In genomic region chr13:45512531-45512930, GRCm38 (mm10) we compare ENCODE assay signal across 10 mouse cellular contexts. TPM values are rescaled to one million over a fixed set of nuclear protein-coding genes. Genes with fewer than 3 reads are reported as not detected.
DNase-seq lines count a peak whose midpoint lies in the region; ATAC-seq and TF ChIP-seq lines count a peak whose summit lies in the region.
"Had no signal": no experiment of that assay in that cellular context is flagged by ENCODE, and none has a peak within 500 bp of the region (broad histone marks: within the 10 kb centered on the region; RNA-seq: fewer than 3 reads in every experiment).

No protein-coding gene starts in this region.

- no peak overlapping the region for H3K4me2 ChIP-seq in lung, embryonic 16.5 days (ENCODE audit: low read depth, low read length)

- H3K9me3 ChIP-seq in lung, embryonic 16.5 days (ENCODE audit: control insufficient read depth, low read length), result no peaks in the 10 kb centered on the region

- ATAC-seq in lung, embryonic 16.5 days (ENCODE audit: low read depth), result peak; percentile 26; the same call in 1 of the 2 replicates
- ATAC-seq: hindbrain, embryonic 16.5 days had no signal

- TF ChIP-seq CTCF in thymus, adult 2 months (IDR thresholded peaks at IDR 0.05; ENCODE audit: borderline replicate concordance, control insufficient read depth, extremely low read depth, insufficient read depth, low read length, poor library complexity), result no peak

- DNase-seq in heart, adult 11 months, result peak; percentile 96
- no peak for DNase-seq in heart, postnatal 4 days
- peak; percentile 37 for DNase-seq in embryo, embryonic 11 days
- DNase-seq in kidney, adult 8-10 months, result peak; percentile 66 to 72
- no peak for DNase-seq in thymus, adult 2 months
- no peak for DNase-seq in cerebellum, postnatal 4 days (ENCODE audit: low spot score in 2 of 2)
- DNase-seq in gastrocnemius, postnatal 4 days (ENCODE audit: low spot score in 2 of 2), result no peak
- DNase-seq: cerebellum, adult 8-10 months had no signal

- H3K36me3 ChIP-seq in lung, embryonic 16.5 days (ENCODE audit: control insufficient read depth, insufficient read depth, low read length), result no peaks in the 10 kb centered on the region
- H3K36me3 ChIP-seq in thymus, adult 2 months (ENCODE audit: control insufficient read depth, insufficient read depth, low read length), result no peaks in the 10 kb centered on the region

- H3K4me1 ChIP-seq in lung, embryonic 16.5 days (replicated peaks; ENCODE audit: control insufficient read depth, insufficient read depth, low read length), result peaks cover 43% of the 10 kb centered on the region
- H3K4me1 ChIP-seq in thymus, adult 2 months (replicated peaks; ENCODE audit: control insufficient read depth, insufficient read depth, low read length), result peaks cover 26% of the 10 kb centered on the region

- 71% methylated on average over 8 of the region's 8 CpGs for whole genome bisulfite sequencing in lung, embryonic 16.5 days
- WGBS in thymus, adult 2 months, result 60% methylated on average over 8 of the region's 8 CpGs

- no peak for TF ChIP-seq POLR2A in thymus, adult 2 months (IDR thresholded peaks at IDR 0.05; ENCODE audit: control insufficient read depth, extremely low read depth, insufficient read depth, low read length, poor library complexity)

- no peak overlapping the region for H3K4me3 ChIP-seq in lung, embryonic 16.5 days (ENCODE audit: low read length)
- H3K4me3 ChIP-seq in thymus, adult 2 months (ENCODE audit: control insufficient read depth, insufficient read depth, low read length), result no peak overlapping the region

- no peaks in the 10 kb centered on the region for H3K27me3 ChIP-seq in lung, embryonic 16.5 days (ENCODE audit: control insufficient read depth, insufficient read depth, low read depth, low read length)
- no peaks in the 10 kb centered on the region for H3K27me3 ChIP-seq in thymus, adult 2 months (ENCODE audit: control insufficient read depth, insufficient read depth, low read length)

- 0 out of 2 replicates have a peak overlapping the region, but pooled peaks have one; percentile 14 for H3K9ac ChIP-seq in lung, embryonic 16.5 days (ENCODE audit: low read length)

- peak overlapping the region; percentile 48; the same call in 1 of the 2 replicates for H3K27ac ChIP-seq in lung, embryonic 16.5 days (ENCODE audit: low read length)
- H3K27ac ChIP-seq in thymus, adult 2 months (ENCODE audit: control insufficient read depth, insufficient read depth, low read length), result no peak overlapping the region

RNA-seq across cellular contexts. Expression of gene Gmpr, which starts 5.3 kb away (rescaled TPM):
- 100 to 1,000 TPM; 161 to 187 TPM for total RNA-seq in heart, postnatal 4 days (2021)
- 23.4 and 29.2 TPM in 2 replicates for polyA plus RNA-seq in lung, embryonic 16.5 days (2015; fragmentation: Nextera tagmentation; extraction: Ambion mirVana)
- 32.6 and 43.5 TPM in 2 replicates for polyA plus RNA-seq in thymus, adult 2 months (2012; rRNA removed)
- total RNA-seq in gastrocnemius, postnatal 4 days (2021), result 100 to 1,000 TPM; 164 to 171 TPM

Comparison
In these comparisons a context has a peak if more than half of its experiments do, and no peak if none do; other contexts are left out.
1. DNase-seq: peak in heart, adult 11 months (single experiment), embryo, embryonic 11 days (single experiment) and kidney, adult 8-10 months (2 of 2); none in heart, postnatal 4 days (single experiment), thymus, adult 2 months (single experiment), cerebellum, postnatal 4 days (0 of 2) and gastrocnemius, postnatal 4 days (0 of 2).